Mouse (Mus musculus) central nervous system, embryonic 18 days (tissue): Measurements from ENCODE around the gene Gm20388. TPM values are rescaled to one million over a fixed set of nuclear protein-coding genes. Genes with fewer than 3 reads are reported as not detected.

Source experiments
- polyA plus RNA-seq: library from polyadenylated mRNA; depleted of rRNA; stranded (reverse); fragments of >200 nt; gene quantifications from 2 replicates; pipeline ENCODE4 v1.2.3, GENCODE M21; 2012

Gene Gm20388
- polyA plus RNA-seq, 1 experiment: 45.4 TPM

GRCm38 (mm10) chr8:121115948-121116347 is 1205.3 kb downstream of the Gm20388 start, which contains the start of gene Foxc2:
Gene Foxc2, plus strand, starts transcription at chr8:121116171.

GRCm38 (mm10) chr8:121127756-121128375 is 1217.2 kb downstream of the Gm20388 start, which contains the start of gene Foxl1:
Gene Foxl1, plus strand, starts transcription at chr8:121127940.

GRCm38 (mm10) chr8:121544276-121544785 is 1633.7 kb downstream of the Gm20388 start, which contains the start of gene 1700018B08Rik:
Gene 1700018B08Rik, minus strand, starts transcription at chr8:121544320.

GRCm38 (mm10) chr8:121578676-121579451 is 1668.2 kb downstream of the Gm20388 start, which contains the start of gene Fbxo31:
Gene Fbxo31, minus strand, starts transcription at chr8:121578806.

GRCm38 (mm10) chr8:121590203-121591177 is 1679.8 kb downstream of the Gm20388 start, which contains the start of gene Map1lc3b:
Gene Map1lc3b, plus strand, starts transcription at chr8:121590361.

GRCm38 (mm10) chr8:121652774-121653323 is 1742.2 kb downstream of the Gm20388 start, which contains the start of gene Zcchc14:
Gene Zcchc14, minus strand, starts transcription at chr8:121652901.

GRCm38 (mm10) chr8:121729323-121729722 is 1818.7 kb downstream of the Gm20388 start, which contains the start of gene Jph3:
Gene Jph3, plus strand, starts transcription at chr8:121729623.

GRCm38 (mm10) chr8:121829048-121829776 is 1918.6 kb downstream of the Gm20388 start, which contains the start of gene Klhdc4:
Gene Klhdc4, minus strand, starts transcription at chr8:121829569.

GRCm38 (mm10) chr8:121907587-121908248 is 1997.1 kb downstream of the Gm20388 start, which contains the start of gene Slc7a5:
Gene Slc7a5, minus strand, starts transcription at chr8:121907694.

GRCm38 (mm10) chr8:121944831-121945230 is 2034.2 kb downstream of the Gm20388 start, which contains the start of gene Car5a:
Gene Car5a, minus strand, starts transcription at chr8:121944904.

GRCm38 (mm10) chr8:121949222-121949800 is 2038.7 kb downstream of the Gm20388 start, which contains the start of gene Banp:
Gene Banp, plus strand, starts transcription at chr8:121949750.

GRCm38 (mm10) chr8:122282035-122282358 is 2371.4 kb downstream of the Gm20388 start, which contains the start of gene Zfpm1:
Gene Zfpm1, plus strand, starts transcription at chr8:122282141.

GRCm38 (mm10) chr8:122360696-122361416 is 2450.2 kb downstream of the Gm20388 start, which contains the start of gene Trhr2:
Gene Trhr2, minus strand, starts transcription at chr8:122360746.

GRCm38 (mm10) chr8:122376365-122377231 is 2466.0 kb downstream of the Gm20388 start, which contains the start of gene Zc3h18:
Gene Zc3h18, plus strand, starts transcription at chr8:122376609.

GRCm38 (mm10) chr8:122421376-122422070 is 2510.9 kb downstream of the Gm20388 start, which contains the start of gene Il17c:
Gene Il17c, plus strand, starts transcription at chr8:122422020.

GRCm38 (mm10) chr8:122432443-122433268 is 2522.0 kb downstream of the Gm20388 start, which contains the start of gene Cyba:
Gene Cyba, minus strand, starts transcription at chr8:122432930.

